31 mouse cellular contexts compared by ENCODE assay signal in the genomic region with DNA sequence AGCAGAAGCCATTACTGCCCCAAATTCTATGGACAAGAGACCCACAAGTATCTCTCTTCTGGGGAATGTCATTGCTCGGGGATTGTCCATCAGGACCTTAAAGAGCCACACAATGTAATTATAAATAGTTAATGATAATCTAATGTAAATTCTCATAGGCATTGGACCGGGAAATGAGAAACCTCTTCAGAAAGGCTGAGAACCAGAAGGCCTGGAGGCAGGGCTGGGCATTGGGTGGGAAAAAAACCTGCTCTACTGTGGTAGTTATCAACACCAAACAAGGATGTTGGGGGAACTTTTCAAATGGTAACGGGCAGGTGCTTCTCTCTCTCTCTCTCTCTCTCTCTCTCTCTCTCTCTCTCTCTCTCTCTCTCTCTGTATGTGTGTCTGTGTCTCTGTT.
"Had no signal": no experiment of that assay in that cellular context is flagged by ENCODE, and none has a peak within 500 bp of the region (broad histone marks: within the 10 kb centered on the region; RNA-seq: fewer than 3 reads in every experiment).

No protein-coding gene starts in this region.

- H3K27me3 ChIP-seq: limb, embryonic 12.5 days; limb, embryonic 13.5 days; limb, embryonic 15.5 days; liver, embryonic 12.5 days; liver, embryonic 13.5 days; liver, embryonic 15.5 days; lung, embryonic 15.5 days; midbrain, embryonic 15.5 days; neural tube, embryonic 12.5 days; neural tube, embryonic 13.5 days had no signal

- H3K9me3 ChIP-seq: limb, embryonic 10.5 days; limb, embryonic 12.5 days; limb, embryonic 13.5 days; limb, embryonic 15.5 days; liver, embryonic 12.5 days; liver, embryonic 13.5 days; liver, embryonic 15.5 days; lung, embryonic 15.5 days; megakaryocyte, embryonic 14.5 days; midbrain, embryonic 10.5 days; midbrain, embryonic 12.5 days; midbrain, embryonic 13.5 days; midbrain, embryonic 15.5 days; neural tube, embryonic 12.5 days; neural tube, embryonic 13.5 days had no signal

- H3K27ac ChIP-seq: limb, embryonic 10.5 days; limb, embryonic 12.5 days; limb, embryonic 13.5 days; limb, embryonic 15.5 days; liver, embryonic 13.5 days; liver, embryonic 14.5 days; liver, embryonic 15.5 days; lung, embryonic 15.5 days; macrophage; midbrain, embryonic 10.5 days; midbrain, embryonic 12.5 days; midbrain, embryonic 13.5 days; midbrain, embryonic 15.5 days; neural tube, embryonic 12.5 days; neural tube, embryonic 13.5 days had no signal

- H3K4me2 ChIP-seq: limb, embryonic 12.5 days; limb, embryonic 13.5 days; limb, embryonic 15.5 days; liver, embryonic 12.5 days; liver, embryonic 13.5 days; liver, embryonic 15.5 days; lung, embryonic 14.5 days; lung, embryonic 15.5 days; midbrain, embryonic 11.5 days; midbrain, embryonic 12.5 days; midbrain, embryonic 13.5 days; midbrain, embryonic 15.5 days; neural tube, embryonic 12.5 days; neural tube, embryonic 13.5 days had no signal

- DNase-seq: left cerebral cortex, postnatal 4 days; liver, embryonic 13.5 days; liver, postnatal 0 days; lung, adult 18-20 months; lung, adult 2 months; lung, embryonic 14.5 days; lung, postnatal 10 days; lung, postnatal 14 days; lung, postnatal 36 days; lung, postnatal 4 days; midbrain, embryonic 14.5 days had no signal

- H3K9ac ChIP-seq: limb, embryonic 12.5 days; limb, embryonic 13.5 days; limb, embryonic 15.5 days; liver, embryonic 12.5 days; liver, embryonic 13.5 days; liver, embryonic 14.5 days; liver, embryonic 15.5 days; liver, postnatal 0 days; lung, embryonic 14.5 days; lung, embryonic 15.5 days; midbrain, embryonic 12.5 days; midbrain, embryonic 13.5 days; midbrain, embryonic 15.5 days; neural tube, embryonic 12.5 days; neural tube, embryonic 13.5 days had no signal

- H3K4me1 ChIP-seq: megakaryocyte, embryonic 14.5 days; midbrain, embryonic 12.5 days; midbrain, embryonic 13.5 days; midbrain, embryonic 15.5 days; neural tube, embryonic 12.5 days had no signal

- ATAC-seq: liver, embryonic 12.5 days; liver, postnatal 0 days; lung, postnatal 0 days; midbrain, embryonic 13.5 days; midbrain, embryonic 15.5 days; midbrain, embryonic 16.5 days had no signal

- H3K4me3 ChIP-seq: limb, embryonic 10.5 days; limb, embryonic 12.5 days; limb, embryonic 13.5 days; limb, embryonic 15.5 days; liver, embryonic 12.5 days; liver, embryonic 13.5 days; liver, embryonic 15.5 days; lung, embryonic 15.5 days; megakaryocyte, embryonic 14.5 days; midbrain, embryonic 10.5 days; midbrain, embryonic 12.5 days; midbrain, embryonic 13.5 days; midbrain, embryonic 15.5 days; myocyte; neural tube, embryonic 12.5 days; neural tube, embryonic 13.5 days had no signal

- H3K36me3 ChIP-seq: limb, embryonic 15.5 days; liver, embryonic 12.5 days; liver, embryonic 13.5 days; liver, embryonic 15.5 days; lung, embryonic 15.5 days; midbrain, embryonic 10.5 days; midbrain, embryonic 12.5 days; midbrain, embryonic 13.5 days; midbrain, embryonic 15.5 days; neural tube, embryonic 13.5 days had no signal
